Mouse (Mus musculus) heart, adult 8-10 months (tissue): ENCODE measurements around the gene Ccna1. TPM values are rescaled to one million over a fixed set of nuclear protein-coding genes. Genes with fewer than 3 reads are reported as not detected.

Source experiments
- DNase-seq: peaks from one replicate; pipeline ENCODE4 v3.0.0; 2022; ENCODE audit warnings: low spot score
- total RNA-seq, 4 experiments: library from RNA; stranded (reverse); gene quantifications; 2 replicates each; pipeline ENCODE4 v1.2.4; 2022

Ccna1 gene
- not detected for total RNA-seq

- peak; percentile 6 for DNase-seq
Observed at GRCm38 (mm10) chr3:55055038-55055746, at the start of gene Ccna1. TSS of gene Ccna1 (minus strand) at chr3:55055501.

- no peak for DNase-seq
Observed at GRCm38 (mm10) chr3:55101092-55101491, 45.8 kb upstream of the Ccna1 start.

- no peak for DNase-seq
Observed at GRCm38 (mm10) chr3:55098990-55099389, 43.7 kb upstream of the Ccna1 start.

GRCm38 (mm10) chr3:55098014-55098413 lies 42.7 kb upstream of the Ccna1 start:
- no peak for DNase-seq

- DNase-seq, result no peak
Observed at GRCm38 (mm10) chr3:55097186-55097585, 41.9 kb upstream of the Ccna1 start.

- DNase-seq, result no peak
Observed at GRCm38 (mm10) chr3:55096655-55097005, 41.3 kb upstream of the Ccna1 start.

GRCm38 (mm10) chr3:55095968-55096654 lies 40.8 kb upstream of the Ccna1 start:
- DNase-seq, result no peak

GRCm38 (mm10) chr3:55093161-55093560 lies 37.9 kb upstream of the Ccna1 start:
- DNase-seq, result no peak

- no peak for DNase-seq
Observed at GRCm38 (mm10) chr3:55089291-55089690, 34.0 kb upstream of the Ccna1 start.

- no peak for DNase-seq
Observed at GRCm38 (mm10) chr3:55088843-55089242, 33.5 kb upstream of the Ccna1 start.

GRCm38 (mm10) chr3:55088359-55088758 lies 33.1 kb upstream of the Ccna1 start:
- DNase-seq, result no peak

- no peak for DNase-seq
Observed at GRCm38 (mm10) chr3:55087360-55087759, 32.1 kb upstream of the Ccna1 start.

GRCm38 (mm10) chr3:55086948-55087347 lies 31.6 kb upstream of the Ccna1 start:
- DNase-seq, result no peak

GRCm38 (mm10) chr3:55085716-55086115 lies 30.4 kb upstream of the Ccna1 start:
- DNase-seq, result no peak

- DNase-seq, result no peak
Observed at GRCm38 (mm10) chr3:55084781-55085180, 29.5 kb upstream of the Ccna1 start.

GRCm38 (mm10) chr3:55080055-55080454 lies 24.8 kb upstream of the Ccna1 start:
- peak; percentile 76 for DNase-seq

- no peak for DNase-seq
Observed at GRCm38 (mm10) chr3:55079619-55080018, 24.3 kb upstream of the Ccna1 start.

- no peak for DNase-seq
Observed at GRCm38 (mm10) chr3:55078233-55078632, 22.9 kb upstream of the Ccna1 start.

GRCm38 (mm10) chr3:55075294-55075648 lies 20.0 kb upstream of the Ccna1 start:
- DNase-seq, result no peak

GRCm38 (mm10) chr3:55074576-55075293 lies 19.4 kb upstream of the Ccna1 start:
- no peak for DNase-seq

- no peak for DNase-seq
Observed at GRCm38 (mm10) chr3:55067791-55068434, 12.6 kb upstream of the Ccna1 start.

- no peak for DNase-seq
Observed at GRCm38 (mm10) chr3:55066666-55067023, 11.3 kb upstream of the Ccna1 start.
